Mouse (Mus musculus) left cerebral cortex, adult 8-10 months (tissue): ENCODE data around the gene Ppp1r35. TPM values are rescaled to one million over a fixed set of nuclear protein-coding genes. Genes with fewer than 3 reads are reported as not detected.
"Not testable (repeated sequence)": the region's sequence is repeated elsewhere in the genome, so short reads cannot be mapped to it uniquely, and the experiment has no call there.

Source experiments
- DNase-seq, 2 experiments: peaks; one replicate each; pipeline ENCODE4 v3.0.0; 2022; ENCODE audit warnings: low spot score in 2 of 2
- total RNA-seq, 4 experiments: library from RNA; stranded (reverse); gene quantifications; 2 replicates each; pipeline ENCODE4 v1.2.4; 2022

The Ppp1r35 gene
- 10 to 100 TPM; 14.5 to 20.2 (median 15.9) TPM for total RNA-seq

GRCm38 (mm10) chr5:137778635-137779034 lies at the start of gene Ppp1r35:
TSS of gene Ppp1r35 (plus strand) at chr5:137778849.
- DNase-seq: peak; percentile 95 to 97

DNA sequence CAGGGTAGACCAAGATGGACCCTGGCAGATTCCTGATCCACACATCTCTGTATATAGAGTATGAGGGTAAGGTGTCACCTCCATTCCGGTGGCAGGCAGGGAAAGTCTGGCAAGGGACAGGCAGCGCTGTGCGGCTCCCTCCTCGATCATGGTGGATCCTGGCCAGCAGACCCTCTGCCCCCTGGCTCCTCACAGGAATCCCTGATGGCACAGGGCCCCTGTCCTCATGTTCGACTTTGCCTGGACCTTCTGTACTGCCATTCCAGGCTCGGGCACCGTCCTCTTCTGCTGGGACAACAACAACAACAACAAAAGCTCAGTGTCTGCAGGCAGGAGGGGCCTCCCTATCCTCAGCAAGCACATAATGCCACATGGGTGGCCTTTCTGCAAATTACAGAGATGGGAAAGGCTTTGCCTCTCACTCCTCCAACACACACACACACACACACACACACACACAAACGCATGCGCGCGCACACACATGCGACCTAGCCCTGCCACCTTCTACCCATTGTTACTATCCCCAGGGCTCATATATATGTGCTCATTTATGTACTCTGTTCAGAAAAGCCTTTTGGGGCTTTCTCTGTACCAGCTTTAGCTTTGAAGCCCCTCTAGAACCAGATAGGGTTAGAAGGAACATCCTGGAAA lies 44.9 kb upstream of the Ppp1r35 start:
- peak in 1 of 2 experiments; percentile 25 for DNase-seq

DNA sequence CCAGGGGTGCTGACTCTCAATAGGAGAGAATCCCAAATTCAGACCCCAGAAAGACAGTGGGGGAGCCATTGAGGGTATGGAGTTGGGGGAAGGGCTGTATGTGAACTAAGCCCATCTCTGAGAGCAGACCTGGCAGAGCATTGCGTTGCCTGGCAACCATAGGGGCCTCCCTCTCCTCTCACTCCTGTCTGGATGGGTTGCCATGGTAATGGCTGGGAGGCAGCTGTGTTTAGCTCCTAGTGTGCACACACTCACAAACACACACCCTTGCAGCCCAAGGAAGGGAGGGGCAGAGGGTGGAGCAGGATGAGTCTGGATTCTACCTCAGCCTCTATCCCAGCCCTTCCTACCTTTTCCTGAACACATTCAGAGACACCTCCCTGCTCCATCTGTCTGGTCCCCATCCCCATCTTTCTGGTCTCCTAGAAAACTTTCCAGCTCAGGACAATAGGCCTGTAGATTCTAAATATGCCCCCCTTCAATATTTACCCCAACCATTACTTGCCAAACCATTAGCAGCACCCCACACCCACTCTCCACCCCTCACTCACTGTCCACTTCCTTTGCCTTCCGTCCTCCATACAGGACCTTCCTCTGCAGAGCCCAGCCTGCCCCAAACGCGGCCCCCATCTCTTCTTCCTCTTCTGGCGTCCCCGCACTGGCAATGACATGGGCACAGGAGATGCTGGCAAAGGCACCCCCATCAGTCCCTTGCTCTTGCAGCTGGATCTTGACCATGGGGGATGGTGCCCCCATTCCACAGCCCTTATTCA lies 44.2 kb upstream of the Ppp1r35 start:
- peak; percentile 55 to 97 for DNase-seq

- no peak for DNase-seq
Observed at GRCm38 (mm10) chr5:137737400-137737940, 41.2 kb upstream of the Ppp1r35 start.

GRCm38 (mm10) chr5:137738516-137738915 lies 40.1 kb upstream of the Ppp1r35 start:
- no peak for DNase-seq

GRCm38 (mm10) chr5:137739471-137739870 lies 39.2 kb upstream of the Ppp1r35 start:
- DNase-seq: no peak

- DNase-seq: no peak
Observed at GRCm38 (mm10) chr5:137740506-137740905, 38.1 kb upstream of the Ppp1r35 start.

- peak; percentile 78 for DNase-seq
Observed at GRCm38 (mm10) chr5:137741023-137741931, 37.4 kb upstream of the Ppp1r35 start, which contains the start of gene Nyap1. TSS of gene Nyap1 (minus strand) at chr5:137741607.

DNA sequence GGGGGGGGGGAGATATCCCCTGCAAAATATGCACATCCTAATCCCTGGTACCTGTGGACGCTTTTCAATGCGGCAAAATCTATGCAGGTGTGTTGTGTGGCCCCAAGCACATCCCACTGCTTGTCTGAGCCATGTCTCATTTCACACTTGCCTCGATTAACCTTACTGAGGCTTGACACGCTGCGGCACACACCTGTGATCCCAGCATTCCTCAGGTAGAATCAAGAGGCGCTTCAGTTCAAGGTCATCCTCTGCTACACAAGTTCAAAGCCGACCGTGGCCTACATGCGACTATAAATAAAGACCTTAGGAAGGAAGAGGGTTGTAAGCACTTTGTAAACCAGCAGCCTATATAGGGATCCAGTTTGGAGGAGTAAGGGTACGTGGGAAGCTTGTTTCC lies 36.6 kb upstream of the Ppp1r35 start:
- DNase-seq: no peak

- no peak for DNase-seq
Observed at GRCm38 (mm10) chr5:137742836-137743235, 35.8 kb upstream of the Ppp1r35 start.

GRCm38 (mm10) chr5:137744197-137744596 lies 34.5 kb upstream of the Ppp1r35 start:
- no peak for DNase-seq

GRCm38 (mm10) chr5:137745214-137746171 lies 33.2 kb upstream of the Ppp1r35 start, which contains the start of gene Tsc22d4:
TSS of gene Tsc22d4 (plus strand) at chr5:137745730.
- peak; percentile 80 to 91 for DNase-seq

GRCm38 (mm10) chr5:137746282-137746850 lies 32.3 kb upstream of the Ppp1r35 start:
- no peak for DNase-seq

DNA sequence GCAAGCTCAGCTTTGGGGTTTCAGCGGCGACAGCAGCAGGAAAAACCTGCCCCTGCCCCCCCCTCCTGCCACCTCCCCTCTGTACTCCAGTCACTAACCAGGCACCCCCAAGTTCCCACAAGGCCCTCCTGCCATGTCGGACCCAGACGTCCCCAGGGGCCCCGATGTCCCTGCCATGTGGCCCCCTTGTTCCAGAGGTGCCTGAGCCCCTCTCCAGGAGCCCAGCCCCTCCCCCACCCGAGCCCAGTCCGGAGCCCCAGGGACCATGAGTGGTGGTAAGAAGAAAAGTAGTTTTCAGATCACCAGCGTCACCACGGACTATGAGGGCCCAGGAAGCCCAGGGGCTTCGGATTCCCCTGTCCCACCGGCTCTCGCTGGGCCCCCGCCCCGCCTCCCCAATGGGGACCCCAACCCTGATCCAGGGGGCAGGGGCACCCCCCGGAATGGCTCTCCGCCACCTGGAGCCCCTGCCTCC lies 31.8 kb upstream of the Ppp1r35 start:
- DNase-seq: no peak

DNA sequence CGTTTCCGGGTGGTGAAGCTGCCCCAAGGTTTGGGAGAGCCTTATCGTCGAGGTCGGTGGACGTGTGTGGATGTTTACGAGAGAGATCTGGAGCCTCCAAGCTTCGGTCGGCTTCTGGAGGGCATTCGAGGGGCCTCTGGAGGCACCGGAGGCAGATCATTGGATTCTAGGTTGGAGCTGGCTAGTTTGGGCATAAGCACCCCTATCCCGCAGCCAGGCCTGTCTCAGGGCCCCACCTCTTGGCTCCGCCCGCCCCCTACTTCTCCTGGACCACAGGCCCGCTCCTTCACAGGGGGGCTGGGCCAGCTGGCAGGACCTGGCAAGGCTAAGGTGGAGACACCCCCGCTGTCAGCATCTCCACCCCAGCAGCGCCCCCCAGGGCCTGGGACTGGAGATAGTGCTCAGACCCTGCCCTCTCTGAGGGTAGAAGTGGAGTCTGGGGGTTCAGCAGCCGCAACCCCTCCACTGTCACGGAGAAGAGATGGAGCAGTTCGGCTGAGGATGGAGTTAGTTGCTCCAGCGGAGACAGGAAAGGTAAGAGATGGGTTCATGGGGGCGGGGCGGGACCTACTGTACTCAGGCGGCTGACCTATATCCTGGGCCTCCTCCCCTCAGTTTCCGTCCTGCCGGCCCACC lies 31.2 kb upstream of the Ppp1r35 start:
- no peak for DNase-seq

GRCm38 (mm10) chr5:137748130-137748770 lies 30.4 kb upstream of the Ppp1r35 start:
- DNase-seq: no peak

- DNase-seq: no peak
Observed at GRCm38 (mm10) chr5:137749196-137749836, 29.3 kb upstream of the Ppp1r35 start.

GRCm38 (mm10) chr5:137750212-137750611 lies 28.4 kb upstream of the Ppp1r35 start:
- not testable (repeated sequence) for DNase-seq
